Mouse (Mus musculus) erythroblast, embryonic 14.5 days (primary cell): Measurements from ENCODE around the gene Stx11.

ENCODE experiments used
- GATA1 ChIP-seq: IDR thresholded peaks from 2 replicates; pipeline ENCODE4 v1.6.1; 2012; ENCODE audit warnings: low read length, inconsistent platforms, mixed read lengths
- TAL1 ChIP-seq: IDR thresholded peaks from 3 replicates; pipeline ENCODE4 v1.6.1; 2012; ENCODE audit warnings: low read length, inconsistent platforms, mixed read lengths

GRCm38 (mm10) chr10:12976552-12976951, 12.5 kb upstream of the Stx11 start:
- TF ChIP-seq GATA1, result no peak
- TF ChIP-seq TAL1, result no peak
